Mouse (Mus musculus): Measurements from ENCODE around the gene Nfe2.

Nfe2 gene

DNA sequence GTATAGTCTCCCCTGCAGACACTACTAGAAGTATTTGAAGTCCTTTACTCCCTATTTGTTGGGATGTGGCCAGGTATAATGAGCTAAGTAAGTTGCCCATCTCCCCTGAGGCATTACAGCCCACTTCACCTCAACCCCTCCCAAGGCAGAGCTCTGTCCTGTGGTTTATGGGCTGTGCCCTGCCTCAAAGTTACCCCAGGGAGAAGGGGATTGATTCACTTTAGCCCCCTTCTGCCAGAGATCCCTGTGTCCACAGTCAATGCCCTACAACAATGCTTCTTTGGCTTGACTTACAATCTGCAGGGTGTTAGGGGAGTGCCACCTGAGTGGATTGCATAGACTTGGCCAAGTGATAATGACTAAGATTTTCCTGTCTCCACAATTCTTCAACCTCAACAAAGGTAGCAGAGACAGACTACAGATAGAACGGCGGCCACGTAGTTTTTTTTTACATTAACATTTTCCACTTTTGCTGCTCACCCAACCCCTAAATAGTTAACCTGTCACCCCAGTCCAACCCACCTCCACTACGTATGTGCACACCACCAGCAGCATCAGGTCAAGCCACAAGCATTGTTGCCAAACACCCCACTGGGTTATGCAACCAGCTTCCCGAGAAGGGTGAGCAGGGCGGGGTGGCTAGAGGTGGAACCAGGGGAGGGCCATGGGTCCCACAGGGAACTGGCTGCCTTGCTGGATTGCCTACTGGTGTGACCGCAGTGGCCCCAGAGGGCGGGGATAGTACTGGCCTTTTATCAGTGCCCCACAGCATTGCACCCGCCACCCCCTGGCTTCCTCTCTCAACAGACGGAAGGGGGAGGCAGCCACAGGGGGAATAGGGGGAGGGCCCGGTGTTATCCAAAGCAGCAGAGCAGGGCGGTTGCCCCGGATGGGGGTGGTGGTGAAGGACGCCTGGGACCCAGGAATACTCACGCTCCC, at the start of gene Nfe2:
Nfe2 (minus strand) TSS at position 614 of the 939 bp plus-strand sequence.
- peak; percentile 70 for DNase-seq

DNA sequence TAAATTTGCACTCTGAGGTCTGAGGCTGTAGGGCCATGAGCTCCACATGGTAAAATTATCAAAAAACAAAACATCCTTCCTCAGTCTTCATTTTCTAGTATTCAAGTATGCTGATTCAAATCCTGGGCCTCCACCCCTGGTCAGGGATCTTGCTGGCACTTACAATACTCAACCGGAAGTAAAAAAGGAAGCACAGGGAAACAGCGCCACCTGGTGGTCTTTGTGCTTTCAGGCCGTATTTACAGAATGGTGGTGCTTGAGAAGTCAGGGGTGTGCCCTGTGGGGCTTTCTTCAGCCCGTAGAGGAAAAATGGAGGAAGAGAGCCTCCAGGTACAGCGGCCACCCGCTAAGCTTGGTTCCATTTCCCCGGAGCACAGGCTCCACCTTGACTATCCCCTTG, 48.9 kb upstream of the Nfe2 start:
- DNase-seq = peak; percentile 97

DNA sequence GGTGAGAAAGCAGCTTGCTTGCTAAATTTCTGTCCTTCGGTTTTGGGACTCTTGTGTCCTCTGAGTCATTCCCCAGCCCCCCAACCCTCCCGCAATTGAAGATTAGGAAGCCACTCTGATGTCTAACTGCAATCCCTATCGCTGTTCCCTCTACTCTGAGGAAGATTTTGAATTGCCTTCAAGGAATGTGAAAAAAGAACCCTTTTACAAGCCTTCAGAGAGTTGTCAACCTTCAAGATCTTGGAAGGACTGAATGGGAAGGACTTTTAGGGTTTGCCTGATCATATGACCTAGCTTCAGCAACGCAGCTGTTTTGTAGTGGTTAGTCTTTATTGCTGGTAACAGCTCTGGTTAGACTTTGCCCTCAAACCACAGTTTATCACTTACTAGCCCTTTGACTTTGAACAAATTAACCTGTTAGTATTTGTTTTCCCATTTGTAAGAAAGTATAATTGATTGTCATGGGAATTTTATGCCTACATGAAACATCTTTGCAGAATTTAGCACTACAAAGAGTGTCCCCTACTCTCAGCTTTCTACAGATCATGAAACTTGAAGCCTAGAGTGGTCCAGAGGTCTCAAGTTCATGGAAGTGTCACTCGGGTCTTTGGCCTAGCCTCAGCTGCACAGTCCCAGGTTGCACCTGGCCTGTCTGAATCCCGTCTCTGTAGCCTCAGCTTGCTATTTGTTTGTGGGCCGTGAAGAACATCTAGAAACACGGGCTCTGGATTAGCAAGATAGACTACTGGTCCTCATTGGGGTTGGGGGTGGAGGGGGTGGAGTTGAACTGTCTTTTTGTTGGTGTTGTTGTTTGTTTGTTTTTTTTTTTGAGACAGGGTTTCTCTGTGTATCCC, 47.8 kb upstream of the Nfe2 start:
- DNase-seq = peak; percentile 90

DNA sequence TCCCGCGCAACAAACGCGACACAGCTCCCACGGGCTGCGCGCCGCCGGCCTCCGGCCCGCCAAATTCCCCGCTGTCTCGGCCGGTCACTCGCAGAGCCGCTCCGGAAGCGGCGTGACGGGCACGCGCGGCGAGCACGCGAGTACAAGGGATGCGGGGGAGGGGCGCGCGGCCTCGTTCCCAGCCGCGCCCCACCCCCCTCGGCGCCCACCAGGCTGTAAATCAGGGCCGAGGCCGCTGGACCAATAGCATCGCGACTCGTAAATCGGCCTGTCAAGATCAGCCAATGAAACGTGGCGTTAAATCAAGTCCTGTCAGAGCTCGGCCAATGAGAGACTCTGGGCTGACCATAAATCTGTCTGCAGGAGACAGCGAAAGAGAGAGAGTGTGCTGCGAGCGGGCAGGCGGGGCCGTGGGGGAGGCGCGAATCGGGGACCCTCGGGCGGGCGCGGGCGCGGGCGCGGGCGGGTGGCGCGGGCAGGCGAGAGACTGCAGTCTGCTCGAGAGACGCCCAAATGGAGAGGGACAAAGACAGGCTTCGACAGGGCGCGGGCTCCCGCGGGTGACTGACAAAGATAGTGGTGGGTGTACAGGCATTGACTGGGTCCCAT, 47.0 kb upstream of the Nfe2 start:
- peak; percentile 99 for DNase-seq

DNA sequence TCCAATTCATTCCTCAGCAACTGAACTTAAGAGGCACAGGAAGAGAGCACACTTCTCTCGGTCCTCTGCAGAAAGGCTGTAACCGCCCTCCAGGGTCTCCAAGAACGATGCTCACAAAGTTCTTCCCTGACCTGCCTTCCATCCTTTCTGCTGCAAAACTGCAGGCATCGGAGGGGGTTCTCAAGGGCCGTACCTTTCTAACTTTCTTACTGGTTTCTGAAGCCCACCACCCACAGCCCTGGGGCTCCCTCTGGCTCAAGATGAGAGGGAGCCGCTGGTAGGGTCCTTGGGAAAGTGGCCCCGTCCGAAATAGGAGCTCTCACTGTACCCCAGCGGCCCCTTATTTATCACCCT, 46.4 kb upstream of the Nfe2 start:
- peak; percentile 45 for DNase-seq

DNA sequence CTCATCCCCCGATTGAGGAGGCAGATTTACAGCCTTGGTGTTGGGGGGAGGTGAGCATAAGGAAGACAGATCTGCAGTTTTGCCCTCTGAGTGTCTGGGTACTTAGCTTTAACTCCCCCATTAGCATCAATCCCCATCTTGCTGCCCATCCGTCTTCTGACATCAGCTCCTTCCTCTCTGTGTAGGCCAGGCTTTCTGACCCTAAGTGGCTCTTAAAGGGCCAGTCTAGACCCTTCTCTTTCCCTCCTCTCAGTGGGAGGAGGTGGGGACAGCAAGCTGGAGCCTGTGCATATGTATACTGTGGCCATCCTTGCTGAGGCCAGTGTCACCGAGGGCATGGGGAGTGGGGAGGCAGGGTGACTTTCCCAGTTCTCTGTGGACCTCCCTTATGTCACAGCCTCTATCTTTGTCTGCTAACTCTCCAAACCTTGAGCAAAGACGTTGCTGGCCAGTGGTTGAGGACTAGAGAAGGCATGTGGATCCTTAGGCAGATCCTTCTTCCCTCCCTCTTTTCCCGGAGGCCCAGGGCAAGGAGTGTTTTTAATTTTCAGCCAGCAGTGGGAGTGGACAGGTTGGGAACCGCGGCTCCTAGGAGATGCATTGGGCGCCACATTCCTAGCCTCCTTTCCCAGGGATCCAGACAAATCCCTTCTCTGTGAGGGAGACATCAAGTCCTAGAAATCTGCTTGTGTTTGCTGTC, 45.9 kb upstream of the Nfe2 start:
- DNase-seq = peak; percentile 57

DNA sequence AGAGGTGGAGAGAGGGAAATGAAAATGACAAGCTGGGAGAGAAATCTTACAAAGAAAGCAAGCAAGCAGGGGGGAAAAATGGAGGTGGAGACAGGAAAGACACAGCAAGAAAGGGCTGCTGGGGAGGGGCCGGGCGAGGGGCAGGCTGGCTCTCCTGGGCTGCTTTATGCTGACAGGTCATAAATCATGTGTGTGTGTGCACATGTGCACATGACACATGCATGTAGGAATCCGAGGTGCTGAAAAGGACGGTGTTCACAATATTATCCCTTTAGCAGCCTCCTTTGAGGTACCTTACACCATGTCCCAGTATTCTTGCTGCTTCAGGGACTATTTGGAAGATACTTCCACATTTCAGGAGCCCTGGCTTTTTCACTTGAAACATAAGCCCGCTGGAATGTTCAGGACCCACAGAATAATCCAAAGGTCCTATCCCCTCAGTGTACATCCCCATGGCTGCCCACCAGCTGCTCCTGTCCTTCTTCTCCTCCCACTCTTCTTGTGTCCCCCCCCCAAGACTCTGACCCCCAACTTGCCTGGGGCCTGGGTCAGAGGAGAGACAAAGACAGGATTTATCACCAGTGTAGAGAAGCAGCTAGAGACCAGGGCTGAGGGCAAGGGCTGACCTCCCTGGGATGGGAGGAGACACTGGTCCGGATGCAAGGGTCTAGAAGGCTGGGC, 44.3 kb upstream of the Nfe2 start:
- DNase-seq = no peak

DNA sequence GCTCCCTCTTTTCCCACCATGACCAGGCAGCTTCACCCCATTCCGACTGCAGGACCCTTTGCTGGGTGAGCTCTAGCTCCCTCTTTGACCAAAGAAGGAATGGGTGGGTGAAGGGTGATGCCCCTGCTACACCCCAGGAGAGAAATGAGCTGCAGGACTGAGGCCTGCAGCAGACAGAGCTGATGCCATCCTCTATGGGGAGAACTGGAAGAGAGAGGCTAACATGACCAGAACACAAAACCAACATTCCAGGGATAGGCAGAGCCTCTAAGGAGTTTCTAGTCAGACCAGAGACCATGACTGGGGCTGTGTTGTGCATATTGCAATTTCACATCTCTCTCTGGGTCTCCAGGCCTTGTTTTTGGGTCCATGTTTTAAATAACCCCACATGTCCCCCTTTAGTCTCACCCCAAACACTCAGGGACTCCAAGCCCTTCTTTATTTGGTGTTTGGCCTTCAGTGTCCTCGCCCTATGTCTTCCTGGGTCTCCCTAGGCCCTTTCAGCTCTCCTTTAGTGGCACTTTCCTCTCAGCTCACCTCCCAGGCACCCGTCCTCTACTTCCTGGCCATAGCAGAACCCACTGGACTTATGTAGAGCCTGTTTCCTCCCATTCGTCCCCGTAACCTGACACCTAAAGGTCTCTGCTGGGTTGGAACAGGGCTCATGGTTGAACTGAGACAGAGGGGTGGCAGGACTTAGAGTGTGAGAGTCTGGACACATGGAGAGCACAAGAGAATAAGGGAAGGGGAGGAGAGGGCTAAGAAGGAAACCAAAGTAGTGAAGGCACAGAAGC, 43.5 kb upstream of the Nfe2 start:
- DNase-seq = no peak

DNA sequence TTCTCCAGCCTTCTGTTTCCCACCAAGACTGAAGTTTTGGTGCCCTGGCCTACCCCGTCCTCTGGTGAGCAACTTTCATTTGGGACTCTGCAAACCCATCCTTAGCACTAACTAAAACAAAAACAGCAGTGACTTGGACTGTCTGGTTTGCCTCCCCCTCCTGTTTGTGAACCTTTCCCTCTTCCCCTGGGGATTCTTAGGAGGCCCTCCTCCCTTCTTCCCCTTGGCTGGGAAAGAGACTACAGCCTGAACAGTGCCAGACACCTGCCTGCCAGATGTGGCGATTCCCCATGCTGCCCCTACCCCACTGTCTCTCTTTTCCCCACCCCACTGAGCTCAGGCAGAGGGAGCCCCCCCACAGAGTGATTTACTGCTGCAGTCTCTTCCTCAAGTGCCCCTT, 42.8 kb upstream of the Nfe2 start:
- DNase-seq = no peak

DNA sequence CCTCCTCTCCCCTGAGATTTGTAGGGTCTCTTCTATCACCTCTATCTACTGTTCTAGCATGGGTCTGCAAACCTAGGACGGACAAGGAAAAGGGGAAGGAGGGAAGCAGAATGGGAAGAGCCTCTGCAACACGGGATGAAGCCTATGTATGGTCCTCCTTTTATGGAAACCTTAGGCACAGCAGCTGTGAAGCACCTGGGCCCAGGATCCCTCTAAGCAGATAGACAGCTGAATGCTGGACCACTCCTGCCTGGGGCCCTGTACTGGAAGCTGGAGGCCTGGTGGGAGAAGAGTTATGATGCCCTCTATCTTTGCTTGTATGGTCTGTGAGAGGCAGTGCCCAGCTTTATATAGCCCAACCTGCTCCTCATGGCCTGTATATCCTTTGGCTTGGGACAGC, 42.4 kb upstream of the Nfe2 start:
- DNase-seq = no peak

DNA sequence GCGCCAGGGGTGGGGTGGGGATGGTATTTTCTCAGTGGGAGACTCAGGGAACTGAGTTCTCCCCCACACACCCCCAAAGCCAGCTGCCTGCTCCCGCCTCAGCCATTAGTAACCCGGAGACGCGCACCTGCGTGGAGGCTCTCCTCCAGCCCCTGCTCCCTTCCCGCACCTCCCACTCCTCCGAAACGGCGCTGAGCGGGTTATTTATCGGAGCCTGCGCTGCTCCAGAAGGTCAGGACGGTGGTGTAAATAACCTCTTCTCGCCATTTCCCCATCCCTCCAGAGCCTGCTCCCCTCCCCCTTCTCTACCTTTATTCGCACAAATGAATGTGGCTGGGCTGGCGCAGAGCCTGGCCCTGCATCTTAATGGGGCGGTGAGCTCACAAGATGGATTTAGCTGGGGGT, 41.9 kb upstream of the Nfe2 start:
- DNase-seq = no peak

DNA sequence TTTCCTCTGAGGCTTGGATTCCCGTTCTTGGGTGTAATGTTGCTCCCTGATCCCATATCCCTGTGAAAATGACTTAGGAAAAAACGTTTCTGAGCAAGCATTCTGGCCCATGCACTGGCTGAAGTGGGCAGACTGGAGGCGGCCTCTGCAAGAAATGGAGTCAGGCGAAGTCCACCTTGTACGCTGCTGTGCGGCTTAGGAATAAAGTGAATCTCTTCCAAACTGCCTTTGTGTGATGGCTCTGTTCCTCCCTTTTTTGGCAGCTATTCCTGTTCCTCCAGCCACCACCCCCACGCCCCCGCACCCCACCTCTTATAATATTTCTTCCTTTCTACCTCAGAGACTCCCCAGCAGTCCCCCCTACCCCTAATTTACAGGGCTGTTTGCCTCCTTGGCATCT, 41.4 kb upstream of the Nfe2 start:
- DNase-seq = no peak

DNA sequence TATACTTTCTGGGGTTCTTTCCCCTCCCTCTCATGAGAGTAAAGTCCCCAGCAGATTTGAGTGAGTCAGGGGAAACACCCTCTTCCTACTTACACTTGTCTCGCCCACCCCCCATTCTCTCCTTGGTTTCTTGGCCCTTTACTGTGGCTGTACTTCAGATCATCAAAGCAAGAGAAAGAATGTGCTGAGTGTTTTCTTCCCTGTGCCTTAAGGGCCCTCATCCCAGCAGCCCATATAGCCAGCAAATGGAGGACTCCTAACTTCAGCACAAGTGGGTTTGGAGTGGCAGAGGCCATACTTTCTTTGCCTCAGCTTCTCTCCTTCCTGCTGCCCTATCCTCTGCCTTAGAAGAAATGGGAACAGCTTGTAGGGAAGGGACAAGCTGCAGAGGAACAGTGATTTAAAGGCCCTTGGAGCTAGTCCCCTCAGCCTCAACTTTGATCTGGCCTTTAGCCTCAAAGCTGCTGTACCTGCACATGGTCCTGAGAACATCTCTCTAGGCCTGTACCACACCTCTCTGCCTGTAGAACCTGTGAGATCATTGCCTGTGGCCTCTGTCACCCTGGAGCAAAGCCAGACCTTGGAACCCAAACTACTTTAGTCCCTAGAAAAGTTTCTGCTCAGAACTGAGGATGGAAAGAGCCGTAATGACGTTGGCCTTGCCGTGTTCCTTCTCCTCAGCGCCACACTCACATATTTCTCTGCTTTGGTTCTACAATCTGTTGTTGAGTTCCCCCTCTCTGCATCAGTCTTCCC, 40.8 kb upstream of the Nfe2 start:
- DNase-seq = no peak

DNA sequence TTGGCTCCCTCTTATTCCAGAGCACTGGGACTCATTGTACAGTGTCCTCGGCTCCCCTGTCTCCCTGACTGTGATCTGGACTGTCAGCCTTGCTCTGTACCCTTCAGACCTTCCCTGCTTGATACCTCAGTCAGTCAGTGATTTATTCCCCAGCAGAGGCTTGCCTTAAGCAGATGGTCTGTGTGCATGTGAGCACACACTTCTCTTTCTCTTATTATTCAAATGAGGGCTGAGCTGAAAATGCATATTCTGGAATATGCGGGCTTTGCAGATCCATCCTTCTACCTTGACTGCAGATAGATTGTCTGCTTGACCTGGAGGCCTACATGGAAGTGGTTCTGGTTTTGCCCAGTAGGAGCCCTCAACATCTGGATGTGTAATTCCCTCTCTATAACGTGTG, 39.8 kb upstream of the Nfe2 start:
- no peak for DNase-seq

DNA sequence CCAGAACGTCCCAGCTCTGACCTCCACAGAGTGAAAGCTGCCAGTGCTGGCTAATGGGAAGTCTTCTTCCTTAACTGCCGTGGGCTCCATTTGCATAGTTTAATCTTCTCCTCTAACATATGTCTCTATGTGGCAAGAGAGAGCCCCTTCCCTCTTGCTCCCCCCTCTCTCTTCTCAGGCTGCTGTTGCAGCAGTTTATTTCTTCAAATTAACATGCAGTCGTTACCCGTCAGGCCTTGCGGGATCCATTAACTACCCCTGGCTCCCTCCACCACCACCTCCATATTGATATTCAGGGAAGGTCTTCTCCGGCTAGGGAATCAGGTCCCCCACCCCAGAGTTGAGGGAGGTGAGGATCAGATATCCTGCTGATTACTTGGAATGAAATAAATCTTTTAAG, 39.1 kb upstream of the Nfe2 start:
- DNase-seq = no peak

DNA sequence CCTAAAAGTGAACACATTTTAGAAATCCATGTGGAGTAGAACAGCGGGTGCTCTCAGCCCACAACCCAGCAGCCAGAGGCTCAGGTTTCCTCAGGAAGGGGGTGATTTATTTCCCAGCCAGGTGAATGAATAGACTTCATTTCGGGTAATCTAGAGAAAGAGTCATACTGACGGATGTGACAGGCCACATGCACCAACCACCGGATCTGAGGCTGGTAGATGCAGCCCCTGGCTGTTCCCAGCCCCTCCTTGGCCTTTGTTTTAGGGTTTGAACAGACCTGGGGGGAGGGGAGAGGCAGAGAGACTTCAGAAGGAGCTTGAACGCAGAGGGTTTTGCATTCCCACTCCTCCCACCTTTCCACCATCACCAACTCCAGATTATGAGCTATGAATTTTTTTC, 37.6 kb upstream of the Nfe2 start:
- DNase-seq = no peak

DNA sequence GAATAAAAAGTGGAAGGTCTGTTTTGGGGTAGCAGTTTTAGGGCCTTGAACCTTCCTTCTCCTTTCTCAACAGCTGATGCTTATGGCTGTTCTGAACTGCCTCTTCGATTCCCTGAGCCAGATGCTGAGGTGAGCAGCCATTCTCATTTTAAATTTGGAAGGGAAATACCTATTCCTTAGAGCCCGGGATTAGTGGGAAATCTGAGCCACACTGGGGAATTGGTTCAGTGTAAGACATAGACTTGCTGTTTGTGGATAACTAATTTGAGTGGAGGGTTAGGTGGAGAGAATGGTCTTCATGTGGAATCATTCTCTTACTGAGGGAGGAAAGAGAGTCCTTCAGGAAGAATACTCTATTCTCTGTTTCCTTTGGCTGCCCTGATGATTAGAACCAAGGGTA, 36.4 kb upstream of the Nfe2 start:
- no peak for DNase-seq

DNA sequence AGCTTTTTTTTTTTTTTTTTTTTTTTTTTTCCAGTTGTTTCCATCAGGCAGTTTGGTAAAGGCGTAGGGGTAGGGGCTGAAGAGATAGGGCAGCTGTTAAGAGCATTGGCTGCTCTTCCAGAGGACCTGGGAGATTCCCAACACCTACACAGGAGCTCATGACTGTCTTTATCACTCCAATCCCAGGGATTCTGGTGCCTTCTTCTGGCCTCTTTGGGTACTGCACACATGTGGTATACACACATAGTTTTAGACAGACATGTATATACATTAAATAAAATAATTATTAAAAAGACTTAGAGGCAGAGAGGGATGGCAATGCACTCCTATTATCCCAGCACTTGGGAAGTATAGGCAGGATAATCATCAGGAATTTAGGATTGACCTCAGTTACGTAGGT, 35.2 kb upstream of the Nfe2 start:
- DNase-seq = no peak

DNA sequence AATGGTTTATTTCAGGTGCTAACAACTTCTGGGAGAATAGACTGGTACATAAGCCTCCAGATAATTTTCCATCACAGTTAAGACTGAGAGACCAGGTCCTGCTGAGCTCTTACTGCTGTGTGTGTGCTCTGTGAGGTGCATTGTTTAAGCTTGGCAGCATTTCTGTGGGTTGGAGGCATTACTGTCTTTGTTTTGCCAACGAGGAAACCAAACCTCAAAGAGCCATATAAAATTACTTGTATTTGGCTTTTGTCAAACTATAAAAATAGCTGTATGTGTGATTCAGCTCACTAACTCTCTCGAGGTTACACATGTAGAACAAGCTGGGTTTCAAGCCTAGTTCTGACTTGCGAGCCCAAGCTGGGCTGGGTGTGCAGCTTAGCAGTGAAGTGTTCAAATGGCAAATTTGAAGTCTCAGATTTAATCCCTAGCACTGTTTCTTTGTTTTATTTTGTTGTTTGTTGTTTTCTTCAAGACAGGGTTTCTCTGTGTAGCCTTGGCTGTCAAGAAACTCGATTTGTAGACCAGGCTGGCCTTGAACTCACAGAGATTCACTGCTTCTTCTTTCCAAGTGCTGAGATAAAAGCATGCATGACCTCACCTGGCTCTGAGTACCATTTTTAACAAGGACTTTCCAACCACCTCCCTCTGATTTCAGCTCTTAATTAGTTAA, 34.6 kb upstream of the Nfe2 start:
- DNase-seq = no peak

DNA sequence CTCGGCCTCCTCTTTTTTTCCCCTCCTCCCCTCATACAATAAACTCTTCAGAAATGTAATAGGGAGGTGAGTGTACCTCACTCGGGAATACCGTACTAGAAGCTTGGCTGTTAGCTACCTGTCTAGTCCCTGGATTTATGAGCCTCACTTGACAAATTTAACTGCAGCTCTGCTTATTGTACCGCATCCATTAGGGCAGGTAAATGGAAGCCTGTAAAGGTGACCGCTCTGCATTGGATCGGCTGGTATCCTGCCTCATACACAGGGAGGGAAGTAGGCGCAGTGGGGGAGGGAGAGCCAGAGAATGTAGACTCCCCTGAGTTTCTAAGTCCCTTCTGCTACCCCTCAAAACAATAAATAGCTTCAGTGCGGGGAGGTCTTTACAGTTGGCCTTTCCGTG, 32.6 kb upstream of the Nfe2 start:
- no peak for DNase-seq
